Mouse (Mus musculus): Measurements from ENCODE around the gene Ret. TPM values are rescaled to one million over a fixed set of nuclear protein-coding genes. Genes with fewer than 3 reads are reported as not detected.

Gene Ret
- 0.19 to 0.58 TPM (median 0.21 TPM) in 3 replicates for total RNA-seq (2017)

GRCm38 (mm10) chr6:118197440-118197975 is at the start of gene Ret:
Gene Ret (minus strand): TSS chr6:118197718.
- ATAC-seq (replicated peaks; ENCODE audit: insufficient number of reproducible peaks, low FRiP score, low TSS enrichment, poor library complexity, severe bottlenecking) = no peak

- no peak for ATAC-seq (replicated peaks; ENCODE audit: insufficient number of reproducible peaks, low FRiP score, low TSS enrichment, poor library complexity, severe bottlenecking)
These were observed 49.6 kb upstream of the Ret start for GRCm38 (mm10) chr6:118247161-118247560.

GRCm38 (mm10) chr6:118244106-118244505 is 46.6 kb upstream of the Ret start:
- no peak for ATAC-seq (replicated peaks; ENCODE audit: insufficient number of reproducible peaks, low FRiP score, low TSS enrichment, poor library complexity, severe bottlenecking)

- ATAC-seq (replicated peaks; ENCODE audit: insufficient number of reproducible peaks, low FRiP score, low TSS enrichment, poor library complexity, severe bottlenecking) = no peak
These were observed 45.4 kb upstream of the Ret start for GRCm38 (mm10) chr6:118242941-118243340.

- ATAC-seq (replicated peaks; ENCODE audit: insufficient number of reproducible peaks, low FRiP score, low TSS enrichment, poor library complexity, severe bottlenecking) = no peak
These were observed 28.6 kb upstream of the Ret start for GRCm38 (mm10) chr6:118226072-118226471.

GRCm38 (mm10) chr6:118222471-118222870 is 25.0 kb upstream of the Ret start:
- no peak for ATAC-seq (replicated peaks; ENCODE audit: insufficient number of reproducible peaks, low FRiP score, low TSS enrichment, poor library complexity, severe bottlenecking)

GRCm38 (mm10) chr6:118215676-118216075 is 18.2 kb upstream of the Ret start:
- no peak for ATAC-seq (replicated peaks; ENCODE audit: insufficient number of reproducible peaks, low FRiP score, low TSS enrichment, poor library complexity, severe bottlenecking)

- ATAC-seq (replicated peaks; ENCODE audit: insufficient number of reproducible peaks, low FRiP score, low TSS enrichment, poor library complexity, severe bottlenecking) = no peak
These were observed 10.8 kb upstream of the Ret start for GRCm38 (mm10) chr6:118208326-118208725.

GRCm38 (mm10) chr6:118206386-118206785 is 8.9 kb upstream of the Ret start:
- no peak for ATAC-seq (replicated peaks; ENCODE audit: insufficient number of reproducible peaks, low FRiP score, low TSS enrichment, poor library complexity, severe bottlenecking)

- ATAC-seq (replicated peaks; ENCODE audit: insufficient number of reproducible peaks, low FRiP score, low TSS enrichment, poor library complexity, severe bottlenecking) = no peak
These were observed 7.8 kb upstream of the Ret start for GRCm38 (mm10) chr6:118205176-118205890.

- no peak for ATAC-seq (replicated peaks; ENCODE audit: insufficient number of reproducible peaks, low FRiP score, low TSS enrichment, poor library complexity, severe bottlenecking)
These were observed 6.6 kb upstream of the Ret start for GRCm38 (mm10) chr6:118204112-118204511.

GRCm38 (mm10) chr6:118196751-118197439 is 623 bp downstream of the Ret start:
- no peak for ATAC-seq (replicated peaks; ENCODE audit: insufficient number of reproducible peaks, low FRiP score, low TSS enrichment, poor library complexity, severe bottlenecking)

- ATAC-seq (replicated peaks; ENCODE audit: insufficient number of reproducible peaks, low FRiP score, low TSS enrichment, poor library complexity, severe bottlenecking) = no peak
These were observed 2.4 kb downstream of the Ret start for GRCm38 (mm10) chr6:118195108-118195507.

GRCm38 (mm10) chr6:118192882-118193281 is 4.6 kb downstream of the Ret start:
- ATAC-seq (replicated peaks; ENCODE audit: insufficient number of reproducible peaks, low FRiP score, low TSS enrichment, poor library complexity, severe bottlenecking) = no peak

GRCm38 (mm10) chr6:118192199-118192598 is 5.3 kb downstream of the Ret start:
- ATAC-seq (replicated peaks; ENCODE audit: insufficient number of reproducible peaks, low FRiP score, low TSS enrichment, poor library complexity, severe bottlenecking) = no peak

GRCm38 (mm10) chr6:118189764-118190163 is 7.8 kb downstream of the Ret start:
- no peak for ATAC-seq (replicated peaks; ENCODE audit: insufficient number of reproducible peaks, low FRiP score, low TSS enrichment, poor library complexity, severe bottlenecking)

- no peak for ATAC-seq (replicated peaks; ENCODE audit: insufficient number of reproducible peaks, low FRiP score, low TSS enrichment, poor library complexity, severe bottlenecking)
These were observed 8.9 kb downstream of the Ret start for GRCm38 (mm10) chr6:118188599-118188998.

- no peak for ATAC-seq (replicated peaks; ENCODE audit: insufficient number of reproducible peaks, low FRiP score, low TSS enrichment, poor library complexity, severe bottlenecking)
These were observed 10.3 kb downstream of the Ret start for GRCm38 (mm10) chr6:118187285-118187641.

- ATAC-seq (replicated peaks; ENCODE audit: insufficient number of reproducible peaks, low FRiP score, low TSS enrichment, poor library complexity, severe bottlenecking) = no peak
These were observed 10.8 kb downstream of the Ret start for GRCm38 (mm10) chr6:118186620-118187284.

GRCm38 (mm10) chr6:118184126-118184525 is 13.4 kb downstream of the Ret start:
- no peak for ATAC-seq (replicated peaks; ENCODE audit: insufficient number of reproducible peaks, low FRiP score, low TSS enrichment, poor library complexity, severe bottlenecking)
